Mouse (Mus musculus): ENCODE data around the gene Il20ra.
A peak's percentile ranks its signal among the peaks of the same experiment; 100 is the strongest.
"Not testable (repeated sequence)": the region's sequence is repeated elsewhere in the genome, so short reads cannot be mapped to it uniquely, and the experiment has no call there.

The Il20ra gene

DNA sequence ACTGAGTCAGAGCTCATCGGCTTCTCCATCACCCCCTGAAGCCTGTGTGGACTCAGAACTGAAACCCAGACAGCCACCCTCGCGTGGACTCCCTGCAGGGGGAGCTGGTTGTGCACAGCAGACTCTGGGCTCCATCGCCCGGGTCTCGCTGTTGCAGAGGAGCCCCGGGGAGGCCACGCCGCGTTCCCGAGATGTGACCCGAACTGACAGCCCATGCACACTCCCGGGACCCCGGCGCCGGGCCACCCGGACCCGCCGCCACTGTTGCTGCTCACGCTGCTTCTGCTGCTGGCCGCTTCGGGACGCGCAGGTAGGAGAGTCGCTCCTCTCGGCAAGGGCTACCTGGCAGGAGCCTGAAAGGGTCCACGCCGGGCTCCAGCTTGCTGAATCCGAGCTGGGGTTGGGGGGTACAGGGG, at the start of gene Il20ra:
Il20ra (plus strand) TSS at position 150 of the 416 bp plus-strand sequence.
- DNase-seq, result peak in 1 of 2 experiments; percentile 49

GRCm38 (mm10) chr10:19668973-19669372, 43.4 kb upstream of the Il20ra start:
- peak in 1 of 2 experiments; percentile 41 for DNase-seq

- no peak for DNase-seq
These were observed 40.4 kb upstream of the Il20ra start for GRCm38 (mm10) chr10:19672015-19672414.

DNA sequence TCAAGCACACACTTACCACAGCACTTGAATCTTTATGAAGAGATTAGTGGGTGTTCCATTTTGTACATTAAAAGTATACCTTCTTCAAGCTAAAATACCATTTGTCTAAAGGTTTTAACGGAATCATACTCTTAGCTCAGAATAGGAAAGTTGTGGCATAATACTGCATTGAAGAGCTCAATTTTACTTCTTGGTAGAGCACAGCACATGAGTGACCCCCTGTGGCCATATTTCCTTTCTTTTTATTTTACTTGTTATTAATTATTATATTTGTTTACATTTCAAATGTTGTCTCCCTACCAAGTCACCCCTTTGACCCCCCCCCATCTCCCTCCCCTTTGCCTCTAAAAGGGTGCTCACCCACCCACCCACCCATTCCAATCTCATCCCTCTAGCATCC, 39.2 kb upstream of the Il20ra start:
- no peak for DNase-seq

DNA sequence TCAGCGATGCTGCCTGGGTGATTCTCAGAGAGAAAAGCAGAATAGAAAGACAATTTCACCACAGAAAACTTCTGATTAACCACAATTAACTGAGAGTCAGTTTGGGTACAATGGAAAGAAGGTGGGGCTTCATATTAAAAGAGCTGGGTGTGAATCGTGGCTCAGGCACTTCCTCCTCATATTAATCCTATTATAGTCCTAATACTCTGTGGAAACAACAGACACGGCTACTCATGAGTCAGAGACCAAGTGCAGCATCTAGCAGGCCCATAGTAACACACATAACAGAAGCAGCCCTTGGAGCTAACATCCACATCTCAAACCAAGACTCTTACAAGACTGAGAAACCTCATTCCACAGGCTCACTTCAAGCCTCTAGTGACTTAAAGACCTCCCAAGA, 24.7 kb upstream of the Il20ra start:
- DNase-seq, result no peak

- DNase-seq, result peak in 1 of 2 experiments; percentile 13
These were observed 21.1 kb upstream of the Il20ra start for GRCm38 (mm10) chr10:19691287-19691686.

- peak; percentile 66 for DNase-seq
These were observed 20.6 kb upstream of the Il20ra start for GRCm38 (mm10) chr10:19691771-19692170.

DNA sequence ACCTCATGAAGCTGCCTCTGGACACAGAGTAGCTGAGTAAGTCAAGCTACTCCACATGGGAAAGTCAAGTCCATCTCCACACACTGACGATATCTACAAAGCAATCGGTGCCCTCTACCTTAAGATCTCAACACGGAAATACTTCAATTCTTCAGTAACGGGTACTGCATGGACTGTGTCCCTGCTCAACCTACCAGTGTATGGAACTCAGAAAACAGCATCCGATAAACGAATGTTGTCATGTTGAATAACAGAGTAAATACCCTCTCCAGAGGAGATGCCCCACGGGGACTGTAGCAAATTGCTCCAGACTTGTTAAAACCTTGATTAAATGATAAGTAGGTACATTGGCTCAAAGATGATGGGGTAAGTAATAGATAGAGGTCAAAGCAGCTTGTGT, 20.0 kb upstream of the Il20ra start:
- DNase-seq, result peak in 1 of 2 experiments; percentile 18

DNA sequence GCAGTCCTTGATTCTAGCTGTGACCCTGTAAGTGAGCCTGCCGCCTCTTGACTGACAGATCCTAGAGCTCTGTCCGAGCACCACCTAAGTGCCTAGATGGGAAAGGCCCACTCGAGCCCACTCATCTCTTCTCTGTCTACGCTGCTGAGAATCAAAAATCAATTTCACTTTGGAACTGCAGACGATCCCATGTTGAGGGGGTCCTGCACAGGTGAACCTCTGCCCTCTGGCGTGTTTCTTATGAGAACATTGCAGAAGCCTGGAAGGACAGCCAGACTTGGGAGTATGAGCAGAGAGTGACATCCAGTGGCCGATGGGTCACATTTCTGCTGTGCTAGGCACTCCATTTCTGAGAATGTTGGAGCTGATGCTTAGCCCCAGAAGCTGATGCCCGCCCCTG, 19.4 kb upstream of the Il20ra start:
- DNase-seq, result peak; percentile 51 to 66

GRCm38 (mm10) chr10:19693629-19694028, 18.7 kb upstream of the Il20ra start:
- DNase-seq, result no peak

- no peak for DNase-seq
These were observed 13.0 kb upstream of the Il20ra start for GRCm38 (mm10) chr10:19699331-19699730.

- no peak for DNase-seq
These were observed 7.9 kb upstream of the Il20ra start for GRCm38 (mm10) chr10:19704445-19704844.

- DNase-seq, result no peak
These were observed 4.6 kb upstream of the Il20ra start for GRCm38 (mm10) chr10:19707768-19708167.

- DNase-seq, result peak in 1 of 2 experiments; percentile 24
These were observed 3.9 kb upstream of the Il20ra start for GRCm38 (mm10) chr10:19708277-19709070.

DNA sequence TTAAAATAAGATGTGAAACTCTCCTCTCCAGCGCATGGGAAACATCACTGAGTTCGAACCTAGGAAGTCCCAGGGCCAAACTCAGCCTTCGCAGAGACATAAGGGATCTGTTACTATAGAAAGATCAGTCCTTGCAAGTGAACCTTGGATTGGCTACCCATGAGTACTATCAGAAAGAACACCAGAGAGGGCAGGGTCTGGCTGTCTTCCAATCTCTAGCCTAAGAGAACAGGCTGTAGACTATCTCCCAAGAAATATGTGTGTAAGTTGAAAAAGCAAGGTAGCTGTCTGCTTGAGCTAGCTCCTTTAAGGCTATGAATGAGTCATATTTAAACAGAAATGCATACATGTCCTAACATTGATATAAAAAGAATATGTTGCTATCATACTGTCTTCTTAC, 1.4 kb upstream of the Il20ra start:
- no peak for DNase-seq

GRCm38 (mm10) chr10:19711551-19712171, 709 bp upstream of the Il20ra start:
- no peak for DNase-seq

GRCm38 (mm10) chr10:19718627-19719026, 6.3 kb downstream of the Il20ra start:
- no peak for DNase-seq

GRCm38 (mm10) chr10:19722320-19722719, 9.9 kb downstream of the Il20ra start:
- no peak for DNase-seq

- DNase-seq, result no peak
These were observed 11.9 kb downstream of the Il20ra start for GRCm38 (mm10) chr10:19724158-19724832.

- not testable (repeated sequence) for DNase-seq
These were observed 26.1 kb downstream of the Il20ra start for GRCm38 (mm10) chr10:19738442-19738841.

- no peak for DNase-seq
These were observed 33.3 kb downstream of the Il20ra start for GRCm38 (mm10) chr10:19745662-19746061.

GRCm38 (mm10) chr10:19746156-19746555, 33.8 kb downstream of the Il20ra start:
- DNase-seq, result no peak

DNA sequence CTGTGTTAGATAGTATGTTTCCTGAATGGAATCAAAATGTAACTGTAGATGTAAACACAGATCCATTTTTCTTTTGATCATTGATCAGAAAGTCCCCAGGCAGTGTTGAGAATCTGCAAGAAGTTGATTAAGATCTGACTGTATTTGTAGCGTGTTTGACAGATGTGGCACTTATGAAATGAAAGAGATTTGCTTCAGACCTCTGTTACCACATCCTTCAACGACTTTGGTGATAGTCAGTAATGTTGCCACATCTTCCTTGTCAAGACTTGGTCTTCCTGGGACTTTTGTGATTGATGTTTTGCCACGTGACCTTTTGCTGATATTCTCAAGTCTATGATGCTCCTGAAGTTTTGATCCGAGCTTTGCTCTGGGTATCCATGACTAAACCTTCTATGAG, 35.3 kb downstream of the Il20ra start:
- no peak for DNase-seq

GRCm38 (mm10) chr10:19765459-19765858, 53.1 kb downstream of the Il20ra start:
- DNase-seq, result no peak
